In the genomic region with DNA sequence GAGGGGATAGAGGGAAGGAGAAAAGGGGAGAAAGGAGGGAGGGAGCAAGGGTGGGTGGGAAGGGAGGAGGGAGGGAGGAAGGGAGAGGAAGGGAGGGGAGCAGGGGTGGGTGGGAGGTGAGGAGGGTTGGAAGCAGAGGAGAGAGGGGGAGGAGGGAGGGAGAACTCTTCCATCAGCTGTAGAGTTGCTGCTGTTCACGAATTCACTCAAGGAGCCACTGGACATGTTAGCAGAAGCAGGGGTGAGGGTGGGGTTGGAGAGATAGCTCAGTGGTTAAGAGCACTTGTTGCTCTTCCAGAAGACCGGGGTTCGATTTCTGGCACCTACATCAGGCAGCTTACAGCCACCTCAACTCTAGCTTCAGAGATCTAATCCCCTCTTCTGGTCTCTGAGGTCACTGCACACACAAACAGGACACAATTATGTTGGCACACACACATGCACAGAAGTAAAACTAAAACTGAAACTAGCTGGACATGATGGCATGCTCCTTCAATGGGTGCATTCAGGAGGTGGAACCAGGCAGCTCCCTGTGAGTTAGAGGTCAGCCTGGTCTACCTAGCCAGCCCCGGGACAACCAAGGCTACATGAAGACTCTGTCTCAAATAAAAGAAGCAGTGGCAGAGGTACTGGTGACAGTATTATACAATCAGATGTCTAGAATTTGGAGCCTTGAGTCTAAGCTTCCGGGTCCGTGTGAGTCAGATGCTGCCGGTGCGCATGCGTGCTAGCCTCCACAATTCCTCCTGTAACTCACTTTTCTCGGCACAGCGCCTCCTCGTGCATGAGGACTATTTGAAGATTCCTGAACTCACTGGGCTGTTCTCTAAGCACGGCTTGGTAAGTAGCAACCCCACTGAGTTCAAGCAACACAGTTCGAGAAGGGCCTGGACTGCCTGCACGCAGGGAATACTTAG, we compare ENCODE assay signal across 10 mouse cellular contexts. TPM values are rescaled to one million over a fixed set of nuclear protein-coding genes. Genes with fewer than 3 reads are reported as not detected.
DNase-seq lines count a peak whose midpoint lies in the region; ATAC-seq and TF ChIP-seq lines count a peak whose summit lies in the region.
"Had no signal": no experiment of that assay in that cellular context is flagged by ENCODE, and none has a peak within 500 bp of the region (broad histone marks: within the 10 kb centered on the region; RNA-seq: fewer than 3 reads in every experiment).

No protein-coding gene starts in this region.

- H3K4me1 ChIP-seq in heart, embryonic 14.5 days (ENCODE audit: control insufficient read depth in 2 of 2, insufficient read depth in 2 of 2, low read length in 2 of 2) = no peaks in the 10 kb centered on the region
- H3K4me1 ChIP-seq in heart, adult 2 months (ENCODE audit: control insufficient read depth, insufficient read depth, low read length) = no peaks in the 10 kb centered on the region
- peaks cover 10% of the 10 kb centered on the region; the same call in 1 of the 2 replicates for H3K4me1 ChIP-seq in limb, embryonic 10.5 days

- no peak for TF ChIP-seq EP300 in heart, adult 2 months (IDR thresholded peaks at IDR 0.05; ENCODE audit: insufficient read depth, low read depth, low read length)

- H3K9me3 ChIP-seq in heart, embryonic 14.5 days (ENCODE audit: control insufficient read depth, low read length) = no peaks in the 10 kb centered on the region
- no peaks in the 10 kb centered on the region for H3K9me3 ChIP-seq in limb, embryonic 10.5 days (replicated peaks)

- 59% methylated on average over 15 of the region's 15 CpGs for WGBS in heart, embryonic 14.5 days
- 73% methylated on average over 15 of the region's 15 CpGs for WGBS in heart, adult 2 months
- WGBS in limb, embryonic 10.5 days = 65% methylated on average over 15 of the region's 15 CpGs

- H3K4me2 ChIP-seq in heart, embryonic 14.5 days (ENCODE audit: low read length) = 0 out of 2 replicates have a peak overlapping the region, but pooled peaks have one; percentile 23

- no peak for ATAC-seq in heart, embryonic 14.5 days (ENCODE audit: insufficient number of reproducible peaks, insufficient read depth, low FRiP score, low read depth)
- no peak for ATAC-seq in granulocyte monocyte progenitor cell, adult 5-6 weeks (replicated peaks; ENCODE audit: poor library complexity, severe bottlenecking)

- no peaks in the 10 kb centered on the region for H3K36me3 ChIP-seq in heart, embryonic 14.5 days (ENCODE audit: control insufficient read depth, insufficient read depth, low read length)
- no peaks in the 10 kb centered on the region for H3K36me3 ChIP-seq in heart, adult 2 months (ENCODE audit: control insufficient read depth, insufficient read depth, low read length)
- H3K36me3 ChIP-seq in limb, embryonic 10.5 days = no peaks in the 10 kb centered on the region

- intact Hi-C loops in heart, adult 2 months (cut with DNase I) = loop anchor here (5.0 kb wide), 2 partner anchors 117 to 197 kb away; no protein-coding TSS in a partner anchor

- no peak for TF ChIP-seq CTCF in heart, adult 2 months (IDR thresholded peaks at IDR 0.05)

- no peak overlapping the region for H3K4me3 ChIP-seq in heart, embryonic 14.5 days (ENCODE audit: control insufficient read depth in 1 of 2, insufficient read depth in 1 of 2, low read depth in 1 of 2, low read length in 2 of 2)
- H3K4me3 ChIP-seq in heart, adult 2 months = no peak overlapping the region
- no peak overlapping the region for H3K4me3 ChIP-seq in limb, embryonic 10.5 days

- no peak overlapping the region for H3K27ac ChIP-seq in heart, embryonic 14.5 days (replicated peaks in 1 of 2; ENCODE audit: control insufficient read depth in 1 of 2, insufficient read depth in 1 of 2, low read depth in 2 of 2, low read length in 2 of 2)
- no peak overlapping the region for H3K27ac ChIP-seq in heart, adult 2 months
- no peak overlapping the region for H3K27ac ChIP-seq in limb, embryonic 10.5 days

- no peaks in the 10 kb centered on the region for H3K27me3 ChIP-seq in heart, embryonic 14.5 days (ENCODE audit: control insufficient read depth, insufficient read depth, low read length)
- H3K27me3 ChIP-seq in heart, adult 2 months (ENCODE audit: control insufficient read depth, insufficient read depth, low read length) = no peaks in the 10 kb centered on the region
- 0 out of 2 replicates have a peak, but pooled peaks cover 6% of the 10 kb centered on the region for H3K27me3 ChIP-seq in limb, embryonic 10.5 days (ENCODE audit: low read depth, poor library complexity, severe bottlenecking)

- DNase-seq in heart, adult 2 months = no peak
- peak; percentile 40 for DNase-seq in right cerebral cortex, postnatal 4 days
- no peak for DNase-seq in right cerebral cortex, postnatal 25 days
- peak; percentile 38 for DNase-seq in liver
- no peak for DNase-seq in spleen, adult 18-20 months
- no peak for DNase-seq in limb, embryonic 10.5 days (ENCODE audit: low spot score)

- no peaks in the 10 kb centered on the region for H3K79me2 ChIP-seq in heart, adult 2 months (replicated peaks; ENCODE audit: control insufficient read depth, insufficient read depth, low read length)

- no peak for TF ChIP-seq POLR2A in heart, adult 2 months (IDR thresholded peaks at IDR 0.05; ENCODE audit: insufficient read depth, low read depth, low read length)

- H3K9ac ChIP-seq in heart, embryonic 14.5 days (ENCODE audit: low read length) = no peak overlapping the region
- H3K9ac ChIP-seq in heart, adult 2 months (ENCODE audit: low read depth, low read length) = no peak overlapping the region

RNA-seq across cellular contexts. Expression of gene Rnf169, which starts 9.9 kb away (rescaled TPM):
- polyA plus RNA-seq in heart, embryonic 14.5 days (2014; fragmentation: Nextera tagmentation; extraction: Ambion mirVana) = 4.4 and 4.5 TPM in 2 replicates
- 10 to 100 TPM in 1 of 2 experiments, 1 to 10 TPM in 1; 9.4 to 10.6 TPM for total RNA-seq in heart, adult 2 months (2021)
- 2.9 and 3.6 TPM in 2 replicates for polyA plus RNA-seq in heart, adult 2 months (2012; rRNA removed)
- 5.6 and 6.3 TPM in 2 replicates for polyA plus RNA-seq in limb, embryonic 10.5 days (2016; fragmentation: Nextera tagmentation; extraction: Ambion mirVana)
- total RNA-seq in granulocyte monocyte progenitor cell, adult 5-6 weeks (2014; fragmentation: Nextera tagmentation) = 15.2 and 18.9 TPM in 2 replicates
- total RNA-seq in granulocyte monocyte progenitor cell, adult 5-6 weeks (2017) = 15.7 and 17.9 TPM in 2 replicates

RNA-seq across cellular contexts. Expression of gene Chrdl2, which starts 15.9 kb away (rescaled TPM):
- 0.30 TPM in 1 of 2 replicates, not detected in the other for polyA plus RNA-seq in heart, embryonic 14.5 days (2014; fragmentation: Nextera tagmentation; extraction: Ambion mirVana)
- total RNA-seq in heart, adult 2 months (2021) = under 1 TPM in 1 of 2 experiments, not detected in 1; 0.16 TPM
- polyA plus RNA-seq in heart, adult 2 months (2012; rRNA removed) = 0.18 and 0.38 TPM in 2 replicates
- 0.14 and 0.19 TPM in 2 replicates for polyA plus RNA-seq in limb, embryonic 10.5 days (2016; fragmentation: Nextera tagmentation; extraction: Ambion mirVana)
- total RNA-seq in granulocyte monocyte progenitor cell, adult 5-6 weeks (2014; fragmentation: Nextera tagmentation) = not detected in 2 replicates
- not detected in 2 replicates for total RNA-seq in granulocyte monocyte progenitor cell, adult 5-6 weeks (2017)
- total RNA-seq: adrenal gland, adult 18-20 months had no signal
- polyA plus RNA-seq: liver, embryonic 16.5 days had no signal

Comparison
In these comparisons a context has a peak if more than half of its experiments do, and no peak if none do; other contexts are left out.
1. DNase-seq: peak in right cerebral cortex, postnatal 4 days (single experiment) and liver (single experiment); none in heart, adult 2 months (0 of 2), right cerebral cortex, postnatal 25 days (single experiment), spleen, adult 18-20 months (0 of 2) and limb, embryonic 10.5 days (single experiment).